ENCODE assay signal across 14 mouse cellular contexts in genomic region chr12:112894969-112895368, GRCm38 (mm10). TPM values are rescaled to one million over a fixed set of nuclear protein-coding genes. Genes with fewer than 3 reads are reported as not detected.
DNase-seq lines count a peak whose midpoint lies in the region; ATAC-seq and TF ChIP-seq lines count a peak whose summit lies in the region.
"Had no signal": no experiment of that assay in that cellular context is flagged by ENCODE, and none has a peak within 500 bp of the region (broad histone marks: within the 10 kb centered on the region; RNA-seq: fewer than 3 reads in every experiment).

No protein-coding gene starts in this region.

- ATAC-seq in heart, embryonic 12.5 days (ENCODE audit: insufficient number of reproducible peaks, low FRiP score), result no peak
- no peak for ATAC-seq in stomach, embryonic 16.5 days (ENCODE audit: insufficient read depth, low FRiP score)
- ATAC-seq in stomach, postnatal 0 days (ENCODE audit: low FRiP score, low TSS enrichment), result no peak
- no peak for ATAC-seq in lung, embryonic 14.5 days (ENCODE audit: insufficient read depth)
- ATAC-seq: activated CD4-positive, CD25-positive, alpha-beta regulatory T cell, adult 4 months; CD4-positive, CD25-positive, alpha-beta regulatory T cell, adult 4 months; forebrain, embryonic 16.5 days had no signal

- H3K4me1 ChIP-seq in heart, adult 2 months (ENCODE audit: control insufficient read depth, insufficient read depth, low read length), result peaks cover 14% of the 10 kb centered on the region
- H3K4me1 ChIP-seq in heart, embryonic 12.5 days (replicated peaks), result peaks cover 17% of the 10 kb centered on the region
- peaks cover 12% of the 10 kb centered on the region; the same call in 1 of the 2 replicates for H3K4me1 ChIP-seq in stomach, embryonic 16.5 days (ENCODE audit: control insufficient read depth, insufficient read depth, low read length)
- no peaks in the 10 kb centered on the region for H3K4me1 ChIP-seq in stomach, postnatal 0 days (replicated peaks; ENCODE audit: control insufficient read depth, insufficient read depth)
- H3K4me1 ChIP-seq in lung, embryonic 14.5 days (ENCODE audit: insufficient read depth), result no peaks in the 10 kb centered on the region

- no peaks in the 10 kb centered on the region for H3K27me3 ChIP-seq in heart, adult 2 months (ENCODE audit: control insufficient read depth, insufficient read depth, low read length)
- peaks cover 21% of the 10 kb centered on the region for H3K27me3 ChIP-seq in heart, embryonic 12.5 days (replicated peaks)
- H3K27me3 ChIP-seq in stomach, embryonic 16.5 days (ENCODE audit: control insufficient read depth, insufficient read depth, low read length), result no peaks in the 10 kb centered on the region; the same call in 1 of the 2 replicates
- H3K27me3 ChIP-seq in stomach, postnatal 0 days (ENCODE audit: control insufficient read depth, insufficient read depth, low read length), result no peaks in the 10 kb centered on the region
- peaks cover 4% of the 10 kb centered on the region; the same call in 1 of the 2 replicates for H3K27me3 ChIP-seq in lung, embryonic 14.5 days (ENCODE audit: insufficient read depth, low read length)
- no peaks in the 10 kb centered on the region; the same call in 1 of the 2 replicates for H3K27me3 ChIP-seq in splenic B cell, adult 2 months (ENCODE audit: control insufficient read depth, insufficient read depth, low read length, poor library complexity, severe bottlenecking)

- DNase-seq in heart, adult 2 months, result no peak
- DNase-seq in stomach, postnatal 0 days (ENCODE audit: low spot score), result no peak
- peak; percentile 44 for DNase-seq in lung, embryonic 14.5 days
- peak; percentile 20 for DNase-seq in splenic B cell, adult 2 months (ENCODE audit: low read depth, low spot score)
- no peak for DNase-seq in frontal cortex, postnatal 14 days (ENCODE audit: low spot score in 2 of 2)
- DNase-seq in thymus, postnatal 10 days (ENCODE audit: low spot score in 2 of 2), result no peak
- DNase-seq: cerebellum, postnatal 36 days had no signal

- H3K4me2 ChIP-seq in heart, embryonic 12.5 days, result no peak overlapping the region
- H3K4me2 ChIP-seq in stomach, embryonic 16.5 days (ENCODE audit: low read depth, low read length), result 0 out of 2 replicates have a peak overlapping the region, but pooled peaks have one; percentile 5
- H3K4me2 ChIP-seq in stomach, postnatal 0 days (replicated peaks; ENCODE audit: low read depth), result no peak overlapping the region
- peak overlapping the region; percentile 8; the same call in 1 of the 2 replicates for H3K4me2 ChIP-seq in lung, embryonic 14.5 days
- H3K4me2 ChIP-seq: neural tube, embryonic 12.5 days had no signal

- no peak overlapping the region for H3K4me3 ChIP-seq in heart, adult 2 months
- H3K4me3 ChIP-seq in heart, embryonic 12.5 days, result no peak overlapping the region
- H3K4me3 ChIP-seq in stomach, embryonic 16.5 days (replicated peaks; ENCODE audit: low read length), result no peak overlapping the region
- no peak overlapping the region for H3K4me3 ChIP-seq in stomach, postnatal 0 days (ENCODE audit: low read depth, low read length)
- H3K4me3 ChIP-seq in lung, embryonic 14.5 days (ENCODE audit: low read depth, low read length), result no peak overlapping the region
- H3K4me3 ChIP-seq: neural tube, embryonic 12.5 days had no signal

- peak overlapping the region; percentile 82 for H3K27ac ChIP-seq in heart, adult 2 months
- no peak overlapping the region for H3K27ac ChIP-seq in heart, embryonic 12.5 days (ENCODE audit: poor library complexity, severe bottlenecking)
- H3K27ac ChIP-seq in stomach, embryonic 16.5 days (ENCODE audit: low read length), result peak overlapping the region; percentile 25; the same call in 1 of the 2 replicates
- no peak overlapping the region for H3K27ac ChIP-seq in stomach, postnatal 0 days (replicated peaks)
- H3K27ac ChIP-seq in lung, embryonic 14.5 days (ENCODE audit: low read depth), result peak overlapping the region; percentile 32; the same call in 1 of the 2 replicates
- H3K27ac ChIP-seq: liver, embryonic 14.5 days; neural tube, embryonic 12.5 days had no signal

- H3K36me3 ChIP-seq in heart, adult 2 months (ENCODE audit: control insufficient read depth, insufficient read depth, low read length), result no peaks in the 10 kb centered on the region
- no peaks in the 10 kb centered on the region for H3K36me3 ChIP-seq in heart, embryonic 12.5 days
- H3K36me3 ChIP-seq in stomach, embryonic 16.5 days (ENCODE audit: control insufficient read depth, insufficient read depth, low read length), result no peaks in the 10 kb centered on the region
- no peaks in the 10 kb centered on the region for H3K36me3 ChIP-seq in stomach, postnatal 0 days (ENCODE audit: control insufficient read depth, insufficient read depth, low read length)
- no peaks in the 10 kb centered on the region for H3K36me3 ChIP-seq in lung, embryonic 14.5 days (ENCODE audit: insufficient read depth)
- H3K36me3 ChIP-seq in splenic B cell, adult 2 months (ENCODE audit: control insufficient read depth, insufficient read depth, low read length, poor library complexity, severe bottlenecking), result no peaks in the 10 kb centered on the region
- H3K36me3 ChIP-seq: neural tube, embryonic 12.5 days had no signal

- peak; percentile 68 for TF ChIP-seq POLR2A in heart, adult 2 months (IDR thresholded peaks at IDR 0.05; ENCODE audit: insufficient read depth, low read depth, low read length)

- no peak for TF ChIP-seq CTCF in heart, adult 2 months (IDR thresholded peaks at IDR 0.05)
- no peak for TF ChIP-seq CTCF in stomach, postnatal 0 days (IDR thresholded peaks at IDR 0.05; ENCODE audit: low read depth)
- no peak for TF ChIP-seq CTCF in lung, embryonic 14.5 days (IDR thresholded peaks at IDR 0.05; ENCODE audit: low read depth)

- WGBS in heart, adult 2 months, result 27% methylated on average over 4 of the region's 4 CpGs
- 41% methylated on average over 4 of the region's 4 CpGs for WGBS in heart, embryonic 12.5 days
- WGBS in stomach, embryonic 16.5 days, result 61% methylated on average over 4 of the region's 4 CpGs
- 54% methylated on average over 4 of the region's 4 CpGs for WGBS in stomach, postnatal 0 days
- WGBS in lung, embryonic 14.5 days, result 52% methylated on average over 4 of the region's 4 CpGs

- TF ChIP-seq EP300 in heart, adult 2 months (IDR thresholded peaks at IDR 0.05; ENCODE audit: insufficient read depth, low read depth, low read length), result 0 out of 2 replicates have a peak, but pooled peaks have one; percentile 55
- no peak for TF ChIP-seq EP300 in stomach, postnatal 0 days (optimal IDR thresholded peaks at IDR 0.05)

- H3K9me3 ChIP-seq in heart, embryonic 12.5 days (replicated peaks), result no peaks in the 10 kb centered on the region
- H3K9me3 ChIP-seq in stomach, embryonic 16.5 days (replicated peaks; ENCODE audit: control insufficient read depth, low read length), result no peaks in the 10 kb centered on the region
- no peaks in the 10 kb centered on the region for H3K9me3 ChIP-seq in stomach, postnatal 0 days (ENCODE audit: control insufficient read depth, low read length)
- no peaks in the 10 kb centered on the region for H3K9me3 ChIP-seq in lung, embryonic 14.5 days (ENCODE audit: low read depth, low read length)
- H3K9me3 ChIP-seq: neural tube, embryonic 12.5 days had no signal

- no peaks in the 10 kb centered on the region for H3K79me2 ChIP-seq in heart, adult 2 months (replicated peaks; ENCODE audit: control insufficient read depth, insufficient read depth, low read length)

- intact Hi-C loops in heart, adult 2 months (cut with DNase I), result loop anchor here (1.0 to 2.0 kb wide), 2 partner anchors 18 to 22 kb away; no protein-coding TSS in a partner anchor

- no peak overlapping the region for H3K9ac ChIP-seq in heart, adult 2 months (ENCODE audit: low read depth, low read length)
- H3K9ac ChIP-seq in heart, embryonic 12.5 days, result no peak overlapping the region
- H3K9ac ChIP-seq in stomach, embryonic 16.5 days (ENCODE audit: low read length), result no peak overlapping the region
- no peak overlapping the region for H3K9ac ChIP-seq in stomach, postnatal 0 days (ENCODE audit: low read length)
- no peak overlapping the region for H3K9ac ChIP-seq in lung, embryonic 14.5 days
- H3K9ac ChIP-seq: liver, embryonic 14.5 days; neural tube, embryonic 12.5 days had no signal

RNA-seq across cellular contexts. Expression of gene Gpr132, which starts 26.9 kb away (rescaled TPM):
- total RNA-seq in heart, adult 2 months (2021), result under 1 TPM; 0.29 to 0.36 TPM
- 1.00 and 2.0 TPM in 2 replicates for polyA plus RNA-seq in heart, adult 2 months (2012; rRNA removed)
- not detected in 2 replicates for polyA plus RNA-seq in heart, embryonic 12.5 days (2016; fragmentation: Nextera tagmentation; extraction: Ambion mirVana)
- 0.15 and 0.22 TPM in 2 replicates for polyA plus RNA-seq in stomach, embryonic 16.5 days (2015; fragmentation: Nextera tagmentation; extraction: Ambion mirVana)
- 0.10 and 0.11 TPM in 2 replicates for polyA plus RNA-seq in stomach, postnatal 0 days (2015; fragmentation: Nextera tagmentation; extraction: Ambion mirVana)
- polyA plus RNA-seq in lung, embryonic 14.5 days (2014; fragmentation: Nextera tagmentation; extraction: Ambion mirVana), result 0.12 TPM in 1 of 2 replicates, not detected in the other
- polyA plus RNA-seq: forebrain, embryonic 16.5 days; neural tube, embryonic 12.5 days had no signal

RNA-seq across cellular contexts. Expression of gene Jag2, which starts 34.6 kb away (rescaled TPM):
- 10 to 100 TPM; 25.4 to 27.4 TPM for total RNA-seq in heart, adult 2 months (2021)
- polyA plus RNA-seq in heart, adult 2 months (2012; rRNA removed), result 34.4 and 35.5 TPM in 2 replicates
- 2.6 TPM in 2 replicates for polyA plus RNA-seq in heart, embryonic 12.5 days (2016; fragmentation: Nextera tagmentation; extraction: Ambion mirVana)
- 5.1 and 6.4 TPM in 2 replicates for polyA plus RNA-seq in stomach, embryonic 16.5 days (2015; fragmentation: Nextera tagmentation; extraction: Ambion mirVana)
- polyA plus RNA-seq in stomach, postnatal 0 days (2015; fragmentation: Nextera tagmentation; extraction: Ambion mirVana), result 3.2 and 4.5 TPM in 2 replicates
- 6.3 and 8.0 TPM in 2 replicates for polyA plus RNA-seq in lung, embryonic 14.5 days (2014; fragmentation: Nextera tagmentation; extraction: Ambion mirVana)

RNA-seq across cellular contexts. Expression of gene Nudt14, which starts 47.0 kb away (rescaled TPM):
- total RNA-seq in heart, adult 2 months (2021), result 1 to 10 TPM; 5.7 to 8.6 TPM
- polyA plus RNA-seq in heart, adult 2 months (2012; rRNA removed), result 11.4 and 14.8 TPM in 2 replicates
- polyA plus RNA-seq in heart, embryonic 12.5 days (2016; fragmentation: Nextera tagmentation; extraction: Ambion mirVana), result 38.3 and 41.7 TPM in 2 replicates
- 80.2 and 81.9 TPM in 2 replicates for polyA plus RNA-seq in stomach, embryonic 16.5 days (2015; fragmentation: Nextera tagmentation; extraction: Ambion mirVana)
- polyA plus RNA-seq in stomach, postnatal 0 days (2015; fragmentation: Nextera tagmentation; extraction: Ambion mirVana), result 78.6 and 82.7 TPM in 2 replicates
- 107 and 116 TPM in 2 replicates for polyA plus RNA-seq in lung, embryonic 14.5 days (2014; fragmentation: Nextera tagmentation; extraction: Ambion mirVana)

Comparison
In these comparisons a context has a peak if more than half of its experiments do, and no peak if none do; other contexts are left out.
1. H3K27ac ChIP-seq: peak in heart, adult 2 months (single experiment), stomach, embryonic 16.5 days (single experiment) and lung, embryonic 14.5 days (single experiment); none in heart, embryonic 12.5 days (single experiment) and stomach, postnatal 0 days (single experiment).
2. H3K4me2 ChIP-seq: peak in stomach, embryonic 16.5 days (single experiment) and lung, embryonic 14.5 days (single experiment); none in heart, embryonic 12.5 days (single experiment) and stomach, postnatal 0 days (single experiment).
3. DNase-seq: peak in lung, embryonic 14.5 days (single experiment) and splenic B cell, adult 2 months (single experiment); none in heart, adult 2 months (0 of 2), stomach, postnatal 0 days (single experiment), frontal cortex, postnatal 14 days (0 of 2) and thymus, postnatal 10 days (0 of 2).